Mouse (Mus musculus) embryonic facial prominence, embryonic 11.5 days (tissue): ENCODE data around the gene Hist1h1d. TPM values are rescaled to one million over a fixed set of nuclear protein-coding genes. Genes with fewer than 3 reads are reported as not detected.

ENCODE experiments used
- ATAC-seq: fragments of 200-750 bp; cut with Nextera tagmentation; replicated peaks from 2 replicates; pipeline ENCODE4 v1.8.0; 2017; ENCODE audit warnings: low read depth; ENCODE audit not compliant: insufficient number of reproducible peaks, low FRiP score, low TSS enrichment
- DNase-seq: peaks from one replicate; pipeline ENCODE4 v3.0.0-alpha.2; 2015; ENCODE audit warnings: low spot score
- H3K27ac ChIP-seq: fragments of 300-500 bp; sonication (generic); replicated peaks from 2 replicates; pipeline ENCODE4 v1.5.1; 2014; ENCODE audit warnings: mild to moderate bottlenecking, low read depth, low read length, control low read depth
- H3K27me3 ChIP-seq: fragments of 300-500 bp; sonication (generic); 2 replicates; pipeline ENCODE4 v1.6.1; 2014; ENCODE audit warnings: mild to moderate bottlenecking, low read length, moderate library complexity, mixed read lengths; ENCODE audit not compliant: control insufficient read depth, insufficient read depth
- H3K36me3 ChIP-seq: fragments of 300-500 bp; sonication (generic); replicated peaks from 2 replicates; pipeline ENCODE4 v1.6.1; 2014; ENCODE audit warnings: low read depth, mild to moderate bottlenecking, low read length, moderate library complexity, mixed read lengths; ENCODE audit not compliant: control insufficient read depth, insufficient read depth
- H3K4me1 ChIP-seq: fragments of 300-500 bp; sonication (generic); 2 replicates; pipeline ENCODE4 v1.6.1; 2014; ENCODE audit warnings: low read length, mixed read lengths; ENCODE audit not compliant: control insufficient read depth, insufficient read depth
- H3K4me2 ChIP-seq: fragments of 300-500 bp; sonication (generic); 2 replicates; pipeline ENCODE4 v1.6.1; 2014; ENCODE audit warnings: low read depth, mild to moderate bottlenecking, control low read depth, low read length, moderate library complexity
- H3K4me3 ChIP-seq: fragments of 300-500 bp; sonication (generic); 2 replicates; pipeline ENCODE4 v1.5.1; 2014; ENCODE audit warnings: low read depth, low read length, control low read depth
- H3K9ac ChIP-seq: fragments of 300-500 bp; sonication (generic); replicated peaks from 2 replicates; pipeline ENCODE4 v1.6.1; 2014; ENCODE audit warnings: mild to moderate bottlenecking, control low read depth, low read length
- H3K9me3 ChIP-seq: fragments of 300-500 bp; sonication (generic); replicated peaks from 2 replicates; pipeline ENCODE4 v1.6.1; 2016; ENCODE audit warnings: mild to moderate bottlenecking, low read length, inconsistent platforms, mixed read lengths; ENCODE audit not compliant: control insufficient read depth
- WGBS: fragments of 180-500 bp; shearing (Covaris S2); extraction: QIAGEN DNeasy Blood & Tissue Kit; methylation state at CpG from one replicate; pipeline ENCODE4 v1.1.7; 2014; 5-methylcytosine and 5-hydroxymethylcytosine counted together
- polyA plus RNA-seq: library from polyadenylated mRNA; unstranded; fragments of >200 nt; fragmentation: Nextera tagmentation; extraction: Ambion mirVana; gene quantifications from 2 replicates; pipeline ENCODE4 v1.2.1, GENCODE M21; 2014

Hist1h1d gene
- polyA plus RNA-seq, 1 experiment from 2014 or later = 0.53 TPM

DNA sequence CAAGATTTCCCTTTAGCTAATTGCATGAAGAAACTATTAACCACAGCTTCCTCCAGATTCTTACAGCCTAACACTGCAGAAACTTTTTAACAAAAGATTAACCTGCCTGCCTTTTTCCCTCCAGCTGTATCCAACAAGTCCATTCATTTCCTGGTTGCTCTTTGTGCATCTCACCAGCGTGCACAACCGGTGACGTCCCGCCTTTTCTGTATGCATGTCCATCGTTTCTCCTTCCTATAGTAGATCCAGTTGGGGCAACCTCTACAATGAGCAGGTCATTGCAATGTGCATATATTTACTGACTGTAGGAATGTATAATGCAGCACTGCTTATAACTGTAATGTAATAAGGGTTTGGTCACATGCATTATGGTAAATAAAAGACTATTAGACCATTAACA lies 29.1 kb upstream of the Hist1h1d start:
- no peak overlapping the region for H3K9ac ChIP-seq
- no peak for DNase-seq
- H3K4me3 ChIP-seq = no peak overlapping the region
- H3K27me3 ChIP-seq = no peaks in the 10 kb centered on the region
- ATAC-seq = no peak
- H3K36me3 ChIP-seq = no peaks in the 10 kb centered on the region
- no peaks in the 10 kb centered on the region for H3K9me3 ChIP-seq
- no peak overlapping the region for H3K4me2 ChIP-seq
- no peak overlapping the region for H3K27ac ChIP-seq
- WGBS = 61% methylated on average over 5 of the region's 5 CpGs
- no peaks in the 10 kb centered on the region for H3K4me1 ChIP-seq

DNA sequence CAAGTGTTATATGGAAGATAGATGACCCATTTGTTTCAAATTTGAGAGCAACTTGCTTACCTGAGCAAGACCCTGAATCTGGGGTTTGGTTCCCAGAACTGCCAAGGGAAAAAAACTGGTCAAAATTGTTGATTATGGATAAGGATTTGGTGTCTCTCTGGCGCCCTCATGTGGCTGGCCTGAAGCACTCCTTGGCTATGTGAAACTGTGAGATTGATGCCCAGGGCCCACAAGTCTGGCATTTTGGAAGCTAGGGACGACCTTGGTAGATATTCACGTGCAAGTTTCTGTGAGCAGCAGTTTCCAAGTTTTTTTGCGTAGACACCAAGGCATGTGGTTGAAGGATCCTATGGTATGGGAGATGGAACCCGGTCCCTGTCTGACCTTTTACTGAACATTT lies 28.4 kb upstream of the Hist1h1d start:
- Histone ChIP-seq H3K9me3 (no peaks in the 10 kb centered on the region), H3K27ac (no peak overlapping the region), H3K4me2 (no peak overlapping the region), H3K27me3 (no peaks in the 10 kb centered on the region), H3K4me3 (no peak overlapping the region), H3K36me3 (no peaks in the 10 kb centered on the region), H3K4me1 (no peaks in the 10 kb centered on the region), H3K9ac (no peak overlapping the region)
- DNase-seq (peak; percentile 90), ATAC-seq (0 out of 2 replicates have a peak, but pooled peaks have one; percentile 29)
- 4% methylated on average over 5 of the region's 5 CpGs for WGBS

DNA sequence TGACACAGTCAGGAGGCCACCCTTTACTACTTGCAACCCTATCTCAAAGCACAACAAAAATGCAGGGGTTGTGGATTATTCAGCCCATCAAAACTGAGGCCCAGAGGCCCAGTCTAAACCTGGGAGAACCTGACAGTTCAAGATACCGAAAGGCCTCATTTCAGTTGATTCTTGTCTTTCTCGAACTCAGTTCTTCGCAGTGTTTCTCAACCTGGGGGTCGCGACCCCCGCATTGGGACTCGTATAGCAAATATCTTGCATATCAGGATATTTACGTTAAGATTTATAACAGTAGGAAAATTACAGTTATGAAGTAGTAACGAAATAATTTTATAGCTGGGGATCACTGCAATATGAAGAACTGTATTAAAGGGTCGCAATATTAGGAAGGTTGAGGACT lies 27.2 kb upstream of the Hist1h1d start:
- Histone ChIP-seq H3K27me3 (no peaks in the 10 kb centered on the region), H3K4me3 (peak overlapping the region; percentile 38), H3K36me3 (no peaks in the 10 kb centered on the region), H3K4me1 (no peaks in the 10 kb centered on the region), H3K9me3 (no peaks in the 10 kb centered on the region), H3K27ac (no peak overlapping the region), H3K9ac (peak overlapping the region; percentile 29; the same call in 1 of the 2 replicates), H3K4me2 (peak overlapping the region; percentile 36)
- WGBS = 2% methylated on average over 10 of the region's 10 CpGs
- no peak for ATAC-seq
- peak; percentile 73 for DNase-seq

DNA sequence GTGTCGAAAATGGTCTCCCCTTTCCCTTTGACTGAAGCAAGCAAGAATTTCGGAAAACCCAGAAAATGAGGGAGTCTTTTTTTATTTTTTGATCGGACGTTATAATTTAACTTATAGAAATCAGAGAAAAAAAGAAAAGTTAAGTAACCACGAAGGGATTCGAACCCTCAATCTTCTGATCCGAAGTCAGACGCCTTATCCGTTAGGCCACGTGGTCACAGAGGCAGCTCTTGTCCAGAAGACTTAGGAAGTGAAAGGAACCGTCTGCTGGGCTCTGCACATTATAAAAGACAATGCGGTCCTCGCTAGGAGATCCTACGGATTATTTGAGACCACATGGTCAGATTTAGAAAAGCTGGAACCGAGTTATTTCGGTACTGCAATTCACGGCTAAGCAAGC lies 26.8 kb upstream of the Hist1h1d start:
- no peak overlapping the region for H3K27ac ChIP-seq
- WGBS = under 1% methylated on average over 17 of the region's 17 CpGs
- no peak for ATAC-seq

DNA sequence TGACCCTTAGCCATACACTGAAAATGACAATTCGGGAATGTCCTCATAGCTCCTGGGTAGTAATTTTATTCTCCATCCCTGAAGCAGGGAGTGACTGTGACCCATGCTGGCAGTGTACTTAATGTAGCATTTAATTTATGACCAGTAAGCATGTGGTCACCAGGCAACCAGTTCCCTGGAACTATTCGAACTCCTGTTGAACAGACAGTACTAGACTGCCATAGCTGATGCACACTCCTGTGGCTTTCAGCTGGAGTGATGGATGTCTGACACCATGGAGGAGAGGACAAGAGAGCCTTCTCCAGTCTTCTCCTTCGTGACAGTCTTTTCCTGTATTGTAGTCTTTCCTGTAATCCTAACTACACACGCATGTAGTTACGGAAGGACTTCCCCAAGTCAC lies 24.1 kb upstream of the Hist1h1d start:
- no peaks in the 10 kb centered on the region for H3K27me3 ChIP-seq
- WGBS = 87% methylated on average over 5 of the region's 5 CpGs
- no peaks in the 10 kb centered on the region for H3K4me1 ChIP-seq
- ATAC-seq (no peak), DNase-seq (no peak)
- H3K4me2 ChIP-seq = no peak overlapping the region
- no peak overlapping the region for H3K4me3 ChIP-seq
- no peaks in the 10 kb centered on the region for H3K36me3 ChIP-seq
- no peak overlapping the region for H3K27ac ChIP-seq
- H3K9ac ChIP-seq = no peak overlapping the region
- H3K9me3 ChIP-seq = no peaks in the 10 kb centered on the region

More for the DNA sequence above, 26.8 kb upstream of the Hist1h1d start:
- Histone ChIP-seq H3K9me3 (no peaks in the 10 kb centered on the region), H3K27me3 (no peaks in the 10 kb centered on the region), H3K4me3 (peak overlapping the region; percentile 38), H3K4me1 (no peaks in the 10 kb centered on the region), H3K4me2 (peak overlapping the region; percentile 36), H3K9ac (peak overlapping the region; percentile 43), H3K36me3 (no peaks in the 10 kb centered on the region)
- DNase-seq = peak; percentile 97

DNA sequence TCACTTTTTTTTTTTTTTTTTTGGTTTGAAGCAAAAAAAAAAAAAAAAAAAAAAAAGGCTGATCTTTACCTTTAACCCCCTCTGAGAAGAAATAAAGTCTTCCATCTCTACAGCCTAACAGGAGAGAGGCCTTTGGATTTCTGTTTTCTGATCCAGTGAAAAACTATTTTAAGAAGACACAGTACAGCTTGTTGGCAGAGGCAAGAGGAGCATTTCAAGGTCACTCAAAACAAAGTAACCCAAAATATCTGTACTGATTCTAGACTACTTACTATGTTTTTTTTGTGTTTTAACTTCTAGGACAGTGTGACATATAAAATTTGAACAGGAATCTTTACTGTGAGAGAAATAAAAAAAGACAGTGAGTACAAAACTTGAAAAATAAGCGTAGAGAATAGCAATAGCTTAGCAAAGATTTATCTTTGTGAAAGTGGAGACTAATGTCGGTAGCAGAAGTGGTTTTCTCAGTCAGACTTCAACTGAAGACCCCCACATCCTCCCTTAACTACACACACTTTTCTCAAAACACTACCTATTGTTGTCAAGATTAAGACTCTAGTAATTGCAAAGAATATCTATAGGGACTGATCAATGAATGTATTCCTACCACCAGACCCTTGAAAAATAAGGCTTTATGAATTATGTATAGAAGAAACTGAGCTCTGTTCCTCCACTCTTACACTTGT lies 23.4 kb upstream of the Hist1h1d start:
- H3K4me1 ChIP-seq = no peaks in the 10 kb centered on the region
- no peak for DNase-seq
- peak overlapping the region; percentile 56 for H3K4me3 ChIP-seq
- no peak for ATAC-seq
- H3K9ac ChIP-seq = peak overlapping the region; percentile 92
- H3K27me3 ChIP-seq = no peaks in the 10 kb centered on the region
- H3K27ac ChIP-seq = peak overlapping the region; percentile 97
- H3K4me2 ChIP-seq = peak overlapping the region; percentile 43
- 33% methylated on average over 2 of the region's 2 CpGs for WGBS
- H3K9me3 ChIP-seq = no peaks in the 10 kb centered on the region
- no peaks in the 10 kb centered on the region for H3K36me3 ChIP-seq

DNA sequence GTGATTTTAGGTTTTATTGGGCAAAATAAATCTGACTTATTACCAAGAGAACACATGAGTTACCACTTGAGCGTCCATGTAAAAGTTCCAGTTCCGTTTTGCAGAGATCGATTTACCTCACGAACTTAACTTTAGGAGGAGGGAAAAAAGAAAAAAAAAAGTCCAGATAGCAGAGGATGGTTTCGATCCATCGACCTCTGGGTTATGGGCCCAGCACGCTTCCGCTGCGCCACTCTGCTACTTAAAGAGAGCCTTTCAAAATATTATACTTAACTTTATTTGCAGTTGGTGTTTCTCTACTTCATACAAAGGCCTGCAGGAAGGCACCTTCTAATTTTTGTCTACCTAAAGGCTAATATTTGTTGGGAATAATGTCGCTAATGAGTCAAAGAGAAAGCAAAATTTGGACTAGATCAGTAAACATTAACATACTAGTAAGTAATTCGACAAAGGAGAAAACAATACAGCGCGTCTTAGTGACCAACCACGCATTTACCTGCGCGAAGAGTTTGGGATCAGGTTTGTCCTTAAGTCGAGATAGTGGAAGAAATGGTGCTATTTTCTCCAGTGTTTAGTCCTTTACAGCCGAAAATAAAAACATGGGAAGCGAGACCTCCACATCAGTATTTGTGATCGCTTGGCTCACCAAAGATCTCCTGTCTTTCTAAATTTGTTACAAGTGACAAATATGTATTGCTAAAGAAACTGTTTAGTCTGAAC lies 22.7 kb upstream of the Hist1h1d start:
- Histone ChIP-seq H3K36me3 (no peaks in the 10 kb centered on the region), H3K27ac (peak overlapping the region; percentile 97), H3K4me2 (peak overlapping the region; percentile 43), H3K4me1 (no peaks in the 10 kb centered on the region), H3K9ac (peak overlapping the region; percentile 92), H3K4me3 (peak overlapping the region; percentile 56), H3K9me3 (no peaks in the 10 kb centered on the region), H3K27me3 (no peaks in the 10 kb centered on the region)
- ATAC-seq = no peak
- peak; percentile 74 for DNase-seq
- under 1% methylated on average over 20 of the region's 20 CpGs for WGBS
